18 mouse cellular contexts compared by ENCODE assay signal in genomic region chr4:156356756-156357437, GRCm38 (mm10). TPM values are rescaled to one million over a fixed set of nuclear protein-coding genes. Genes with fewer than 3 reads are reported as not detected.
DNase-seq lines count a peak whose midpoint lies in the region; ATAC-seq and TF ChIP-seq lines count a peak whose summit lies in the region.
"Not testable (repeated sequence)": the region's sequence is repeated elsewhere in the genome, so short reads cannot be mapped to it uniquely, and the experiment has no call there.
"Had no signal": no experiment of that assay in that cellular context is flagged by ENCODE, and none has a peak within 500 bp of the region (broad histone marks: within the 10 kb centered on the region; RNA-seq: fewer than 3 reads in every experiment).

No protein-coding gene starts in this region.

- not testable (repeated sequence) for H3K9me3 ChIP-seq in forebrain, embryonic 11.5 days (ENCODE audit: control insufficient read depth, low read length); heart, postnatal 0 days (replicated peaks; ENCODE audit: control insufficient read depth, low read length); intestine, embryonic 15.5 days; limb, embryonic 13.5 days; liver, postnatal 0 days (ENCODE audit: low read length); midbrain, embryonic 11.5 days (ENCODE audit: control insufficient read depth, low read length)
- peaks cover 11% of the 10 kb centered on the region; the same call in 1 of the 2 replicates for H3K9me3 ChIP-seq in neural tube, embryonic 13.5 days

- not testable (repeated sequence) for DNase-seq in forebrain, embryonic 11.5 days (ENCODE audit: low spot score); heart, postnatal 0 days (ENCODE audit: low spot score); liver, postnatal 0 days; midbrain, embryonic 11.5 days (ENCODE audit: low spot score, missing footprints)

- not testable (repeated sequence) for H3K27me3 ChIP-seq in forebrain, embryonic 11.5 days (ENCODE audit: control insufficient read depth, insufficient read depth, low read length); heart, postnatal 0 days (ENCODE audit: control insufficient read depth, insufficient read depth, low read length); intestine, embryonic 15.5 days (replicated peaks); limb, embryonic 13.5 days; liver, postnatal 0 days (ENCODE audit: insufficient read depth, low read length); midbrain, embryonic 11.5 days (ENCODE audit: control insufficient read depth, insufficient read depth, low read length); neural tube, embryonic 13.5 days

- not testable (repeated sequence) for H3K4me3 ChIP-seq in forebrain, embryonic 11.5 days (ENCODE audit: low read depth, low read length); heart, postnatal 0 days (ENCODE audit: low read depth, low read length); intestine, embryonic 15.5 days (replicated peaks); limb, embryonic 13.5 days; liver, postnatal 0 days (ENCODE audit: low read depth, low read length); midbrain, embryonic 11.5 days (ENCODE audit: low read depth, low read length); neural tube, embryonic 13.5 days

- peak; percentile 80 for ATAC-seq in forebrain, embryonic 11.5 days (replicated peaks; ENCODE audit: low FRiP score)
- peak; percentile 53 for ATAC-seq in heart, postnatal 0 days (ENCODE audit: insufficient read depth, low read depth)
- ATAC-seq in intestine, embryonic 15.5 days: peak; percentile 59; the same call in 1 of the 2 replicates
- peak; percentile 64; the same call in 1 of the 2 replicates for ATAC-seq in limb, embryonic 13.5 days (ENCODE audit: low FRiP score, low read depth)
- ATAC-seq in liver, postnatal 0 days: peak; percentile 27; the same call in 1 of the 2 replicates
- ATAC-seq in midbrain, embryonic 11.5 days (ENCODE audit: low FRiP score): peak; percentile 83
- ATAC-seq in neural tube, embryonic 13.5 days (ENCODE audit: low read depth): peak; percentile 36; the same call in 1 of the 2 replicates

- not testable (repeated sequence) for TF ChIP-seq CTCF in heart, postnatal 0 days (IDR thresholded peaks at IDR 0.05; ENCODE audit: low read depth); liver, postnatal 0 days (IDR thresholded peaks at IDR 0.05; ENCODE audit: low read depth)

- WGBS in forebrain, embryonic 11.5 days: 70% methylated on average over 3 of the region's 3 CpGs
- WGBS in heart, postnatal 0 days: 48% methylated on average over 3 of the region's 3 CpGs
- WGBS in intestine, embryonic 15.5 days: 63% methylated on average over 3 of the region's 3 CpGs
- WGBS in limb, embryonic 13.5 days: 65% methylated on average over 3 of the region's 3 CpGs
- 46% methylated on average over 3 of the region's 3 CpGs for WGBS in liver, postnatal 0 days (ENCODE audit: insufficient replicate concordance)
- WGBS in midbrain, embryonic 11.5 days: 79% methylated on average over 3 of the region's 3 CpGs
- 71% methylated on average over 3 of the region's 3 CpGs for WGBS in neural tube, embryonic 13.5 days

- H3K36me3 ChIP-seq in forebrain, embryonic 11.5 days (ENCODE audit: control insufficient read depth, insufficient read depth, low read length); heart, postnatal 0 days (replicated peaks; ENCODE audit: control insufficient read depth, insufficient read depth, low read length); intestine, embryonic 15.5 days; limb, embryonic 13.5 days; liver, postnatal 0 days (replicated peaks; ENCODE audit: insufficient read depth, low read length); midbrain, embryonic 11.5 days (ENCODE audit: control insufficient read depth, insufficient read depth, low read length); neural tube, embryonic 13.5 days: not testable (repeated sequence)

- not testable (repeated sequence) for H3K4me1 ChIP-seq in forebrain, embryonic 11.5 days (replicated peaks; ENCODE audit: control insufficient read depth, insufficient read depth, low read length); heart, postnatal 0 days (ENCODE audit: control insufficient read depth, insufficient read depth); intestine, embryonic 15.5 days (replicated peaks); limb, embryonic 13.5 days; liver, postnatal 0 days (ENCODE audit: insufficient read depth); midbrain, embryonic 11.5 days (ENCODE audit: control insufficient read depth, insufficient read depth, low read length); neural tube, embryonic 13.5 days (replicated peaks)

- not testable (repeated sequence) for H3K4me2 ChIP-seq in forebrain, embryonic 11.5 days (ENCODE audit: low read depth, low read length, severe bottlenecking); heart, postnatal 0 days (ENCODE audit: low read depth, low read length); intestine, embryonic 15.5 days (replicated peaks); limb, embryonic 13.5 days (replicated peaks); liver, postnatal 0 days (ENCODE audit: low read depth, low read length); midbrain, embryonic 11.5 days; neural tube, embryonic 13.5 days

- not testable (repeated sequence) for H3K27ac ChIP-seq in forebrain, embryonic 11.5 days (ENCODE audit: low read depth, low read length); heart, postnatal 0 days (ENCODE audit: low read depth); intestine, embryonic 15.5 days; limb, embryonic 13.5 days; liver, postnatal 0 days (ENCODE audit: low read depth); midbrain, embryonic 11.5 days (ENCODE audit: low read depth, low read length); neural tube, embryonic 13.5 days (replicated peaks)

- H3K9ac ChIP-seq in forebrain, embryonic 11.5 days (ENCODE audit: low read length); heart, postnatal 0 days (replicated peaks; ENCODE audit: low read depth, low read length); intestine, embryonic 15.5 days; limb, embryonic 13.5 days; liver, postnatal 0 days (replicated peaks); midbrain, embryonic 11.5 days (ENCODE audit: low read length); neural tube, embryonic 13.5 days: not testable (repeated sequence)

- TF ChIP-seq EP300 in heart, postnatal 0 days (IDR thresholded peaks at IDR 0.05; ENCODE audit: low read depth); liver, postnatal 0 days (IDR thresholded peaks at IDR 0.05; ENCODE audit: low read depth): not testable (repeated sequence)

RNA-seq across cellular contexts. Expression of gene Vmn2r-ps159, which starts 26.0 kb away (rescaled TPM):
- not detected in 2 replicates for polyA plus RNA-seq in forebrain, embryonic 11.5 days (2014; fragmentation: Nextera tagmentation; extraction: Ambion mirVana)
- not detected in 2 replicates for total RNA-seq in heart, postnatal 0 days (2014; rRNA removed; ENCODE audit: low replicate concordance)
- not detected in 2 replicates for polyA plus RNA-seq in heart, postnatal 0 days (2015; fragmentation: Nextera tagmentation; extraction: Ambion mirVana)
- not detected in 2 replicates for polyA plus RNA-seq in intestine, embryonic 15.5 days (2015; fragmentation: Nextera tagmentation; extraction: Ambion mirVana)
- not detected in 2 replicates for polyA plus RNA-seq in limb, embryonic 13.5 days (2015; fragmentation: Nextera tagmentation; extraction: Ambion mirVana)
- polyA plus RNA-seq in liver, postnatal 0 days (2015; fragmentation: Nextera tagmentation; extraction: Ambion mirVana): not detected in 2 replicates
- not detected in 2 replicates for polyA plus RNA-seq in midbrain, embryonic 11.5 days (2014; fragmentation: Nextera tagmentation; extraction: Ambion mirVana)
- not detected in 2 replicates for polyA plus RNA-seq in neural tube, embryonic 13.5 days (2015; fragmentation: Nextera tagmentation; extraction: Ambion mirVana)
- total RNA-seq: adrenal gland, postnatal 25 days; ES-E14; gastrocnemius, postnatal 25 days; heart, adult 8-10 months; heart, postnatal 4 days; left cerebral cortex, adult 8-10 months had no signal
- polyA plus RNA-seq: cerebellum, adult 2 months; embryonic facial prominence, embryonic 10.5 days; forebrain, embryonic 13.5 days; limb, embryonic 14.5 days; neural tube, embryonic 14.5 days had no signal

Comparison
In these comparisons a context has a peak if more than half of its experiments do, and no peak if none do; other contexts are left out.
1. ATAC-seq: peak in every context shown above with its lines; median percentile 83 in midbrain, embryonic 11.5 days; 80 in forebrain, embryonic 11.5 days; 64 in limb, embryonic 13.5 days; 59 in intestine, embryonic 15.5 days; 53 in heart, postnatal 0 days; 36 in neural tube, embryonic 13.5 days; 27 in liver, postnatal 0 days.